Mouse (Mus musculus): ENCODE measurements around the gene A630001G21Rik. TPM values are rescaled to one million over a fixed set of nuclear protein-coding genes. Genes with fewer than 3 reads are reported as not detected.

A630001G21Rik gene
- polyA plus RNA-seq, 1 experiment from 2014 or later: 0.48 TPM

DNA sequence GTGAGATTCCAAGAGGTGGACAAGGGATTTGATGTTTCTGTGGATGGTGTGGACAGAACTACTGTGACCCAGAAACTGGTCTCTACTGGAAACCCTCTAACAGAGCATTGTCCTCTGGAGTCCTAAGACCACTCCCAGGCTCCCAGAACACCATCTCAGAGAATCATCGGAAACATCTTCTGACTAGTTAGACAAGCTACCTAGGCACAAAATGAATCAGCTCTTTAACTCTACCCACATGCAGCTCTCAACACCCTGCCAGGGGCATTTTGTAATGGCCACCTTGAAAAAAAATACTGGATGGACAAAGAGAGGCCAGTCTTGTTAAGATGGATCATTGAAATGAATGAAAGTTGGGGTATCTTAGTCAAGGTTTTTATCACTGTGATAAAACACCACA, 72.9 kb downstream of the A630001G21Rik start:
- Histone ChIP-seq H3K4me2 (ENCODE audit: low read length) (no peak overlapping the region), H3K9ac (ENCODE audit: low read length) (no peak overlapping the region), H3K4me3 (ENCODE audit: low read depth, low read length) (no peak overlapping the region), H3K27me3 (replicated peaks; ENCODE audit: control insufficient read depth, insufficient read depth, low read length) (no peaks in the 10 kb centered on the region), H3K27ac (ENCODE audit: low read depth, low read length) (no peak overlapping the region), H3K36me3 (ENCODE audit: control insufficient read depth, insufficient read depth, low read length) (no peaks in the 10 kb centered on the region), H3K9me3 (replicated peaks; ENCODE audit: control insufficient read depth, low read length) (no peaks in the 10 kb centered on the region), H3K4me1 (ENCODE audit: control insufficient read depth, insufficient read depth, low read length) (no peaks in the 10 kb centered on the region)
- ATAC-seq (no peak), DNase-seq (ENCODE audit: low spot score) (no peak)
- WGBS: 100% methylated on average over 1 of the region's 1 CpGs

- Histone ChIP-seq H3K36me3 (ENCODE audit: control insufficient read depth, insufficient read depth, low read length) (no peaks in the 10 kb centered on the region), H3K4me3 (ENCODE audit: low read depth, low read length) (peak overlapping the region; percentile 26), H3K27ac (ENCODE audit: low read depth, low read length) (no peak overlapping the region), H3K4me2 (ENCODE audit: low read length) (peak overlapping the region; percentile 42), H3K9ac (ENCODE audit: low read length) (peak overlapping the region; percentile 44), H3K9me3 (replicated peaks; ENCODE audit: control insufficient read depth, low read length) (no peaks in the 10 kb centered on the region), H3K27me3 (replicated peaks; ENCODE audit: control insufficient read depth, insufficient read depth, low read length) (no peaks in the 10 kb centered on the region), H3K4me1 (ENCODE audit: control insufficient read depth, insufficient read depth, low read length) (no peaks in the 10 kb centered on the region)
- DNase-seq (ENCODE audit: low spot score) (peak; percentile 89), ATAC-seq (peak; percentile 99)
- WGBS: 28% methylated on average over 22 of the region's 22 CpGs
Observed at GRCm38 (mm10) chr1:85703245-85704186, 74.9 kb downstream of the A630001G21Rik start.

- ATAC-seq (no peak), DNase-seq (ENCODE audit: low spot score) (no peak)
- Histone ChIP-seq H3K4me1 (ENCODE audit: control insufficient read depth, insufficient read depth, low read length) (no peaks in the 10 kb centered on the region), H3K4me3 (ENCODE audit: low read depth, low read length) (no peak overlapping the region), H3K9ac (ENCODE audit: low read length) (no peak overlapping the region), H3K9me3 (replicated peaks; ENCODE audit: control insufficient read depth, low read length) (no peaks in the 10 kb centered on the region), H3K4me2 (ENCODE audit: low read length) (no peak overlapping the region), H3K27me3 (replicated peaks; ENCODE audit: control insufficient read depth, insufficient read depth, low read length) (no peaks in the 10 kb centered on the region), H3K27ac (ENCODE audit: low read depth, low read length) (no peak overlapping the region), H3K36me3 (ENCODE audit: control insufficient read depth, insufficient read depth, low read length) (no peaks in the 10 kb centered on the region)
- 72% methylated on average over 4 of the region's 4 CpGs for WGBS
Observed at GRCm38 (mm10) chr1:85702531-85702930, 75.9 kb downstream of the A630001G21Rik start.

- Histone ChIP-seq H3K4me3 (ENCODE audit: low read depth, low read length) (no peak overlapping the region), H3K27ac (ENCODE audit: low read depth, low read length) (no peak overlapping the region), H3K36me3 (ENCODE audit: control insufficient read depth, insufficient read depth, low read length) (no peaks in the 10 kb centered on the region), H3K9me3 (replicated peaks; ENCODE audit: control insufficient read depth, low read length) (no peaks in the 10 kb centered on the region), H3K9ac (ENCODE audit: low read length) (no peak overlapping the region), H3K4me2 (ENCODE audit: low read length) (no peak overlapping the region), H3K27me3 (replicated peaks; ENCODE audit: control insufficient read depth, insufficient read depth, low read length) (no peaks in the 10 kb centered on the region), H3K4me1 (ENCODE audit: control insufficient read depth, insufficient read depth, low read length) (no peaks in the 10 kb centered on the region)
- no peak for ATAC-seq
- 90% methylated on average over 4 of the region's 4 CpGs for WGBS
- no peak for DNase-seq (ENCODE audit: low spot score)
Observed at GRCm38 (mm10) chr1:85697721-85698493, 80.5 kb downstream of the A630001G21Rik start.

DNA sequence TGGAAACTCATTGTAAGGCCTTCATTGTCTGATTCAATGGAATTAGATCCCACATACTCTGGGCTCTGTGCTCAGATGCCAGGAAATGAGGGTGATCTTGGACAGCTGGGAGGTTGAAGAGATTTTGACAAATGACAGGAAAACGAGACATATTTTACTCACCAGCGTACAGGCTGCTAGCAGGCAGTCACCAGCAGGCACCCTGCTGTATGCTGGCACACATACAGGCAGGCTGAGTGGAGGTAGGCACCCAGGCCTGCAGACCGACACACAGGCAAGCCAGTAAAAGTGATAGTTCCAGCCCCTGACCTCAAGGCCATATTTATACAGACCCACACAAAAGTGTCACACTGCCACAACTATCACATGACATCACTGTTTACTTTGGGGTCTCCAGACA, 82.8 kb downstream of the A630001G21Rik start:
- no peaks in the 10 kb centered on the region for H3K9me3 ChIP-seq (replicated peaks; ENCODE audit: control insufficient read depth, low read length)
- no peaks in the 10 kb centered on the region for H3K4me1 ChIP-seq (ENCODE audit: control insufficient read depth, insufficient read depth, low read length)
- no peak overlapping the region for H3K4me2 ChIP-seq (ENCODE audit: low read length)
- H3K27me3 ChIP-seq (replicated peaks; ENCODE audit: control insufficient read depth, insufficient read depth, low read length): no peaks in the 10 kb centered on the region
- no peak for ATAC-seq
- no peak overlapping the region for H3K9ac ChIP-seq (ENCODE audit: low read length)
- 80% methylated on average over 3 of the region's 3 CpGs for WGBS
- H3K36me3 ChIP-seq (ENCODE audit: control insufficient read depth, insufficient read depth, low read length): no peaks in the 10 kb centered on the region
- no peak overlapping the region for H3K27ac ChIP-seq (ENCODE audit: low read depth, low read length)
- no peak for DNase-seq (ENCODE audit: low spot score)
- H3K4me3 ChIP-seq (ENCODE audit: low read depth, low read length): no peak overlapping the region

DNA sequence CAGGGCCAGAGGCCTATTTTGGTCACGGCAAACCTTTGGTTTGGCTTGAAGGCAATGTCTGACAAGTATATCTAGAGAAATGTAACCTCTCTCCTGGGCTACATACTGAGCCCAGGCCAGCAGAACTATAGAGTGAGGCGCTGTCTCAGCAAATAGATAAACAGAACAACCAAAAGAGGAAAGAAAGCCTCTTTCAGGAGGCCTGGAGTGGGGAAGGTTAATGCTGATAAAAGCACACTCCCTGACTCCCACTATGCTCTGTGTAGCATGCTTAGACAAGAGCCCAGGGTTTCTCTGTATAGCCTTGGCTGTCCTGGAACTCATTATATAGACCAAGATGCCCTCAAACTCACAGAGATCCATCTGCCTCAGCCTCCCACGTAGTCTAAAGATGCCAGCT, 85.2 kb downstream of the A630001G21Rik start:
- DNase-seq (ENCODE audit: low spot score): no peak
- Histone ChIP-seq H3K9ac (ENCODE audit: low read length) (no peak overlapping the region), H3K27me3 (replicated peaks; ENCODE audit: control insufficient read depth, insufficient read depth, low read length) (no peaks in the 10 kb centered on the region), H3K4me1 (ENCODE audit: control insufficient read depth, insufficient read depth, low read length) (no peaks in the 10 kb centered on the region), H3K36me3 (ENCODE audit: control insufficient read depth, insufficient read depth, low read length) (no peaks in the 10 kb centered on the region), H3K4me3 (ENCODE audit: low read depth, low read length) (no peak overlapping the region), H3K9me3 (replicated peaks; ENCODE audit: control insufficient read depth, low read length) (no peaks in the 10 kb centered on the region), H3K27ac (ENCODE audit: low read depth, low read length) (no peak overlapping the region), H3K4me2 (ENCODE audit: low read length) (no peak overlapping the region)
- 78% methylated on average over 3 of the region's 3 CpGs for WGBS
- ATAC-seq: no peak

- H3K36me3 ChIP-seq (ENCODE audit: control insufficient read depth, insufficient read depth, low read length): no peaks in the 10 kb centered on the region
- H3K4me1 ChIP-seq (ENCODE audit: control insufficient read depth, insufficient read depth, low read length): no peaks in the 10 kb centered on the region
- no peak overlapping the region for H3K27ac ChIP-seq (ENCODE audit: low read depth, low read length)
- no peak overlapping the region for H3K4me3 ChIP-seq (ENCODE audit: low read depth, low read length)
- no peak overlapping the region for H3K4me2 ChIP-seq (ENCODE audit: low read length)
- H3K9me3 ChIP-seq (replicated peaks; ENCODE audit: control insufficient read depth, low read length): no peaks in the 10 kb centered on the region
- H3K9ac ChIP-seq (ENCODE audit: low read length): no peak overlapping the region
- 94% methylated on average over 1 of the region's 1 CpGs for WGBS
- no peaks in the 10 kb centered on the region for H3K27me3 ChIP-seq (replicated peaks; ENCODE audit: control insufficient read depth, insufficient read depth, low read length)
- DNase-seq (ENCODE audit: low spot score) (no peak), ATAC-seq (no peak)
Observed at GRCm38 (mm10) chr1:85692281-85692680, 86.2 kb downstream of the A630001G21Rik start.

- no peaks in the 10 kb centered on the region for H3K36me3 ChIP-seq (ENCODE audit: control insufficient read depth, insufficient read depth, low read length)
- no peaks in the 10 kb centered on the region for H3K4me1 ChIP-seq (ENCODE audit: control insufficient read depth, insufficient read depth, low read length)
- ATAC-seq (no peak), DNase-seq (ENCODE audit: low spot score) (no peak)
- H3K27me3 ChIP-seq (replicated peaks; ENCODE audit: control insufficient read depth, insufficient read depth, low read length): no peaks in the 10 kb centered on the region
- no peak overlapping the region for H3K9ac ChIP-seq (ENCODE audit: low read length)
- H3K4me2 ChIP-seq (ENCODE audit: low read length): no peak overlapping the region
- WGBS: 87% methylated on average over 3 of the region's 3 CpGs
- H3K4me3 ChIP-seq (ENCODE audit: low read depth, low read length): no peak overlapping the region
- H3K9me3 ChIP-seq (replicated peaks; ENCODE audit: control insufficient read depth, low read length): no peaks in the 10 kb centered on the region
- no peak overlapping the region for H3K27ac ChIP-seq (ENCODE audit: low read depth, low read length)
Observed at GRCm38 (mm10) chr1:85690544-85690943, 87.9 kb downstream of the A630001G21Rik start.

DNA sequence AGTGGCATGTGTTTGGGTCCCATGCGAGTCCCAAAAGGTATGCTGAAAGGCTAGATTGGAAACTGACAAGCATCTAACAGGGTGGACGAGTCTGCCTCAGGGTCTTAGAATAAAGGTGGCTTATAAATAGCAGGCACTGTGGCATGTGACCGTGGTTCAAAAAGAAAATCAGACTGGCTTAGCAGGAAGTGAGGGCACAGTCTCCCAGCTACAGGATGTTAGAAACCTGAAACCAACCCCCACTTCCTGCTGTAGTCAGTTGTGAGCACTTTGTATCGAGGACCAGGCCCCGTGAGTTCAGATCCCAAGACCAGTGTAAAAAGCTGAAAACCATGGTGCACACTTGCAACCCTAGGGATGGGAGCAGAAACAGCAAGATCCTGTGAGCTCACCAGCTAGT, 91.1 kb downstream of the A630001G21Rik start:
- no peak overlapping the region for H3K9ac ChIP-seq (ENCODE audit: low read length)
- no peaks in the 10 kb centered on the region for H3K9me3 ChIP-seq (replicated peaks; ENCODE audit: control insufficient read depth, low read length)
- no peak for ATAC-seq
- H3K4me3 ChIP-seq (ENCODE audit: low read depth, low read length): no peak overlapping the region
- WGBS: 90% methylated on average over 5 of the region's 5 CpGs
- no peaks in the 10 kb centered on the region for H3K36me3 ChIP-seq (ENCODE audit: control insufficient read depth, insufficient read depth, low read length)
- H3K4me1 ChIP-seq (ENCODE audit: control insufficient read depth, insufficient read depth, low read length): no peaks in the 10 kb centered on the region
- no peak overlapping the region for H3K27ac ChIP-seq (ENCODE audit: low read depth, low read length)
- no peak for DNase-seq (ENCODE audit: low spot score)
- H3K4me2 ChIP-seq (ENCODE audit: low read length): no peak overlapping the region
- no peaks in the 10 kb centered on the region for H3K27me3 ChIP-seq (replicated peaks; ENCODE audit: control insufficient read depth, insufficient read depth, low read length)

Data from forebrain, embryonic 14.5 days (tissue).